14 mouse cellular contexts compared by ENCODE assay signal in the genomic region with DNA sequence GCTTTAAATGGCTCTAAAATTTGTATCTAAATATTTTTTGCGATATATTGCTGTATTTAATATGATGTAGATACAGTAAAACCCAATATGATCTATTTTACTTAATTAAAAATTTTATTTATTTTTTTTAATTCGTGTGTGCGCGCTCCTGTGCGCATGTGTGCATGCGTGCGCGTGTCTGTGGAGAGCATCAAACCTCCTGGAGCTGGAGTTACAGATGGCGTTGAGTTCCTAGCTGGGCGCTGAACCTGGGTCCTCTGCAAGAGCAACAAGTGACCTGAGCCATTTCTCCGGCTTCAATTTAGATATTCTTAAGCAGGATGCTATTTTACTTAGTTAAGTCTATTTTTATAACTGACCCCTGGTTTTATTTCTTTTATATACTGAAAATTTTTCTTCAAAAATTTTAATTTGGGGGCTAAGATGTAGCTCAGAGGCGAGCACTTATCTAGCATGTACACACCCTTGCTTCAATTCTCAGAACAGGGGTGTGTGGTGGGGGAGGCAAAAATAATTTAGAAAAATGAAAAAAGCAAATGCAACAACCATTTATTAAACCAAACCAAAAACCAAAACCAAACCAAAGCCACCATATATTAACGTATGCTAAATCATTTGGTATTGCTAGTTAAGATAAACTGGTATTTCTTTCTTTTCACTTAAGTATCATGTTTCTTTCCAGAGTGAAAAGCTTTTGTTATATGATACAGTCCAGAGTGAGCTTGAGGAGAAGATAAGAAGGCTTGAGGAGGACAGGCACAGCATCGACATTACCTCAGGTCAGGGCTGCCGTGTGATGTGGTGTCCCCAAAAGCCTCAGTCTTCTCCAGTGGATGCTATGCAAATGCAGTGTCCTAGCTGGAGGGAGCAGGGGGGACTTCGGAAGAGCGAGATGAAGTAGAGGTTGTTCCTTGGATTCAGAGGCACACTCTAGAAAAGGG.
"Had no signal": no experiment of that assay in that cellular context is flagged by ENCODE, and none has a peak within 500 bp of the region (broad histone marks: within the 10 kb centered on the region; RNA-seq: fewer than 3 reads in every experiment).

No protein-coding gene starts in this region.

- ATAC-seq: midbrain, embryonic 16.5 days had no signal

- H3K4me2 ChIP-seq: limb, embryonic 15.5 days; lung, embryonic 14.5 days; midbrain, embryonic 11.5 days had no signal

- H3K9me3 ChIP-seq: limb, embryonic 15.5 days had no signal

- H3K27ac ChIP-seq: kidney, postnatal 0 days; limb, embryonic 15.5 days; macrophage; stomach, postnatal 0 days had no signal

- H3K4me1 ChIP-seq: limb, embryonic 15.5 days had no signal

- H3K27me3 ChIP-seq: limb, embryonic 15.5 days had no signal

- H3K9ac ChIP-seq: limb, embryonic 15.5 days; lung, embryonic 14.5 days had no signal

- H3K4me3 ChIP-seq: limb, embryonic 15.5 days had no signal

- DNase-seq: kidney, adult 11 months; kidney, adult 9 months; kidney, postnatal 36 days; layer of hippocampus, adult 9-11 months; layer of hippocampus, postnatal 36 days; lung, embryonic 14.5 days; lung, postnatal 10 days; thymus, postnatal 4 days had no signal
